In genomic region chr7:38183709-38184417, GRCm38 (mm10) we compare ENCODE assay signal across 8 mouse cellular contexts. TPM values are rescaled to one million over a fixed set of nuclear protein-coding genes. Genes with fewer than 3 reads are reported as not detected.
DNase-seq lines count a peak whose midpoint lies in the region; ATAC-seq lines count a peak whose summit lies in the region.

No protein-coding gene starts in this region.

- H3K4me1 ChIP-seq in hindbrain, embryonic 13.5 days (replicated peaks): peaks cover 18% of the 10 kb centered on the region

- H3K36me3 ChIP-seq in hindbrain, embryonic 13.5 days: peaks cover 3% of the 10 kb centered on the region; the same call in 1 of the 2 replicates

- peak overlapping the region; percentile 96 for H3K27ac ChIP-seq in hindbrain, embryonic 13.5 days

- H3K27me3 ChIP-seq in hindbrain, embryonic 13.5 days: no peaks in the 10 kb centered on the region

- no peaks in the 10 kb centered on the region for H3K9me3 ChIP-seq in hindbrain, embryonic 13.5 days

- peak overlapping the region; percentile 63 for H3K4me3 ChIP-seq in hindbrain, embryonic 13.5 days

- 5% methylated on average over 36 of the region's 36 CpGs for WGBS in hindbrain, embryonic 13.5 days

- peak; percentile 87 for DNase-seq in NIH3T3 (ENCODE audit: low read depth)
- peak; percentile 93 to 94 for DNase-seq in cerebellum, postnatal 14 days
- peak; percentile 74 to 81 for DNase-seq in frontal cortex, postnatal 14 days (ENCODE audit: low spot score in 2 of 2)
- peak; percentile 78 to 87 for DNase-seq in layer of hippocampus, postnatal 25 days (ENCODE audit: extremely low spot score in 1 of 2, low spot score in 1 of 2)
- peak; percentile 81 for DNase-seq in lung, postnatal 14 days
- peak; percentile 60 for DNase-seq in retina, adult 2 months (ENCODE audit: low read depth, low spot score)
- peak; percentile 85 to 87 for DNase-seq in thymus, postnatal 36 days

- H3K9ac ChIP-seq in hindbrain, embryonic 13.5 days: peak overlapping the region; percentile 86

- H3K4me2 ChIP-seq in hindbrain, embryonic 13.5 days: peak overlapping the region; percentile 89

- ATAC-seq in hindbrain, embryonic 13.5 days (ENCODE audit: low FRiP score): peak; percentile 93

RNA-seq across cellular contexts. Expression of gene 1600014C10Rik, which starts 0.8 kb away (rescaled TPM):
- 26.1 and 27.5 TPM in 2 replicates for polyA plus RNA-seq in hindbrain, embryonic 13.5 days (2015; fragmentation: Nextera tagmentation; extraction: Ambion mirVana)
- total RNA-seq in layer of hippocampus, postnatal 25 days (2021): 10 to 100 TPM; 22.8 to 28.3 TPM

RNA-seq across cellular contexts. Expression of gene Plekhf1, which starts 44.0 kb away (rescaled TPM):
- polyA plus RNA-seq in hindbrain, embryonic 13.5 days (2015; fragmentation: Nextera tagmentation; extraction: Ambion mirVana): 0.53 and 0.77 TPM in 2 replicates
- total RNA-seq in layer of hippocampus, postnatal 25 days (2021): 1 to 10 TPM; 1.5 to 3.1 TPM

Comparison
In these comparisons a context has a peak if more than half of its experiments do, and no peak if none do; other contexts are left out.
1. Peak in every context shown above with its lines: DNase-seq, ATAC-seq, H3K4me3 ChIP-seq and H3K27ac ChIP-seq.